Mouse (Mus musculus): ENCODE results near the gene Lmo1. TPM values are rescaled to one million over a fixed set of nuclear protein-coding genes. Genes with fewer than 3 reads are reported as not detected.
"Not testable (repeated sequence)": the region's sequence is repeated elsewhere in the genome, so short reads cannot be mapped to it uniquely, and the experiment has no call there.

The Lmo1 gene
- polyA plus RNA-seq, 1 experiment from 2014 or later: 5.2 TPM

DNA sequence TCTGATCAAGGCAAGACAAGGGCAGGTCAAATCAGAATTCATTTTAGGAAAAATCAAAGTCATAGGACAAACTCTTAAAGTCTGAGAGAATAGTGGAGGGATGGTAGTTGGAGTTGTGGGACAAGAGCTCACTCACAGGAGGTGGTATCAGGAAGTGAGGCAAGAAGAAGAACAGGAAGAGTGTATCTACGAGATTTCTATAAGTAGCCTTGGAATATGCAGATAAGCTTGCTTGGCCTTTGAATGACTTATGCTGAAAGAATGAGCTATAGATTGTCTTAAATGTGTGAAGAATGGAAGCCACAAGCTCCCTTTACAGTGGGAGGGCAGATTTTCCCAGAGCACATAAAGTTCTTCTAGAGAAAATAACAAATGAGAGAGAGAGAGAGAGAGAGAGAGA, 70.1 kb downstream of the Lmo1 start:
- 33% methylated on average over 1 of the region's 1 CpGs for WGBS
- ATAC-seq (ENCODE audit: insufficient read depth, low FRiP score): no peak

GRCm38 (mm10) chr7:109101167-109101566, 73.8 kb downstream of the Lmo1 start:
- 77% methylated on average over 3 of the region's 3 CpGs for WGBS
- H3K4me2 ChIP-seq (ENCODE audit: low read depth, low read length): no peak overlapping the region
- no peaks in the 10 kb centered on the region for H3K36me3 ChIP-seq (ENCODE audit: control insufficient read depth, insufficient read depth, low read length)
- no peak overlapping the region for H3K27ac ChIP-seq (ENCODE audit: low read length)
- H3K9ac ChIP-seq (ENCODE audit: low read length): no peak overlapping the region
- no peak overlapping the region for H3K4me3 ChIP-seq (replicated peaks; ENCODE audit: low read length)
- no peaks in the 10 kb centered on the region for H3K27me3 ChIP-seq (ENCODE audit: control insufficient read depth, insufficient read depth, low read length)
- no peaks in the 10 kb centered on the region for H3K9me3 ChIP-seq (replicated peaks; ENCODE audit: control insufficient read depth, low read length)
- H3K4me1 ChIP-seq (ENCODE audit: control insufficient read depth, insufficient read depth, low read length): no peaks in the 10 kb centered on the region
- no peak for ATAC-seq (ENCODE audit: insufficient read depth, low FRiP score)

More for the DNA sequence above, 70.1 kb downstream of the Lmo1 start:
- no peak overlapping the region for H3K27ac ChIP-seq (ENCODE audit: low read length)
- no peaks in the 10 kb centered on the region for H3K36me3 ChIP-seq (ENCODE audit: control insufficient read depth, insufficient read depth, low read length)
- no peaks in the 10 kb centered on the region for H3K9me3 ChIP-seq (replicated peaks; ENCODE audit: control insufficient read depth, low read length)
- no peak overlapping the region for H3K4me3 ChIP-seq (replicated peaks; ENCODE audit: low read length)
- no peak overlapping the region for H3K4me2 ChIP-seq (ENCODE audit: low read depth, low read length)
- H3K9ac ChIP-seq (ENCODE audit: low read length): no peak overlapping the region
- H3K27me3 ChIP-seq (ENCODE audit: control insufficient read depth, insufficient read depth, low read length): no peaks in the 10 kb centered on the region
- H3K4me1 ChIP-seq (ENCODE audit: control insufficient read depth, insufficient read depth, low read length): no peaks in the 10 kb centered on the region

DNA sequence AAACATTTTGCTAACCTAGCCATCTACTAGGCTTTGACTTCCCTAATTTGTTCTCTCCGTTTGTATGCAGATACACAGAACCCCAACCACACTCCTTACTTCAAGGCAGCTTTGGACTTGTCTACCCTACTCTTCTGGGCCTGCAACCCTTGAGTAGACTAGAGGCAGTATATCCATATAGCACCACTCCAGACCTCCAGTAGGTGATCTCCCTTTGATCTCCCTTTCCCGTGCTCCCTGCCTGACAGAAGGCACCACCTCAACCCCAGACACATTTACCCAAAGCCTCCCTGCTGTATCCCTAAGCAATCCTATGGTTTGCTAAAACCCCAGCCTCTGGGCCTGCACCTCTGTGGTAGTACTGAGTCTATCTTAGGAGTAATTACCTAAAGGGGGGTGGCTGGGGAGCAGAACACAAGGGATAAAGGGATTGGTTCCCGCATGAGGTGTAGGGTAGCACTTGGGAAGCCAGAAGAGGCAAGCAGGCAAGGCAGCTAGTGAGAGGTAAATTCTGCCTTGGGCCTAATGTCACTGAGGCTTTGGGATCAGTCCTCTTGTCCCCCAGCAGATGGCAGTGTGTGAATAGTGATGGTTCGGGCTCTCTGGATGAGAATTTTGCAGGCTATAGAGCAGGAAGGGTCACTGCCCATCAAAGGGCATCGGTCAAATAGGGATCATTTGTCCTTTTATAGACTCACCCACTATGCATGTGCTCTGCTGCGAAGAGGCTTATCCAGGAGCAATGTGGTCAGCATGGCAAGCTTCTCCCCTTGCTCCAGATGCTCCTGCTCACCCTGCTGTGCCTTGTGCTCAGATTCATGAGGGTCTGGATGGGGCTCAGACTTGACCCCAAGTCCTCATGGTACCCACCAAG, 76.6 kb downstream of the Lmo1 start:
- WGBS: 36% methylated on average over 6 of the region's 6 CpGs
- Histone ChIP-seq H3K27ac (ENCODE audit: low read length) (no peak overlapping the region), H3K36me3 (ENCODE audit: control insufficient read depth, insufficient read depth, low read length) (no peaks in the 10 kb centered on the region), H3K4me3 (replicated peaks; ENCODE audit: low read length) (no peak overlapping the region), H3K4me1 (ENCODE audit: control insufficient read depth, insufficient read depth, low read length) (no peaks in the 10 kb centered on the region), H3K27me3 (ENCODE audit: control insufficient read depth, insufficient read depth, low read length) (no peaks in the 10 kb centered on the region), H3K9ac (ENCODE audit: low read length) (no peak overlapping the region), H3K4me2 (ENCODE audit: low read depth, low read length) (no peak overlapping the region), H3K9me3 (replicated peaks; ENCODE audit: control insufficient read depth, low read length) (no peaks in the 10 kb centered on the region)
- ATAC-seq (ENCODE audit: insufficient read depth, low FRiP score): no peak

DNA sequence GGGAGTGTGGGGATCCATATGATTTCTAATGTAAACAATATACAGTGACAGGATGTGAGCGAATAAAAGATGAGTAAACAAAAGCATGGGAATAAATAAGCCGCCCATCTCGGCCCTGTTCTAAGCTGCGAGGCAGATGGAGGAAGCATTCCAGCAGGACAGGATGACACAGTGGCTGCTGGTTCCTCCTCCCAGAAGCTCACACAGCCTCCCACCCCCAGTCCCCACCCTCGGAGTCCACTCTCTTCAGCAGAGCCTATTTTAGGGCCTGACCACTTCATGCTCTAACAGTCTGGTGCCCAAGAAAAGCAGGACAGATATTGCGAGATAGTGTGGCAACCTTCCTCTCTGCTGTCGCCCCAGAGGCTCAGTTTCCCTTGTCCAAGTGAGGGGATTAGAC, 77.8 kb downstream of the Lmo1 start:
- WGBS: 46% methylated on average over 7 of the region's 7 CpGs
- no peak overlapping the region for H3K9ac ChIP-seq (ENCODE audit: low read length)
- H3K4me1 ChIP-seq (ENCODE audit: control insufficient read depth, insufficient read depth, low read length): no peaks in the 10 kb centered on the region
- H3K27ac ChIP-seq (ENCODE audit: low read length): no peak overlapping the region
- H3K4me3 ChIP-seq (replicated peaks; ENCODE audit: low read length): no peak overlapping the region
- ATAC-seq (ENCODE audit: insufficient read depth, low FRiP score): no peak
- no peaks in the 10 kb centered on the region for H3K9me3 ChIP-seq (replicated peaks; ENCODE audit: control insufficient read depth, low read length)
- H3K27me3 ChIP-seq (ENCODE audit: control insufficient read depth, insufficient read depth, low read length): no peaks in the 10 kb centered on the region
- no peak overlapping the region for H3K4me2 ChIP-seq (ENCODE audit: low read depth, low read length)
- no peaks in the 10 kb centered on the region for H3K36me3 ChIP-seq (ENCODE audit: control insufficient read depth, insufficient read depth, low read length)

GRCm38 (mm10) chr7:109096618-109097017, 78.4 kb downstream of the Lmo1 start:
- Histone ChIP-seq H3K36me3 (ENCODE audit: control insufficient read depth, insufficient read depth, low read length) (no peaks in the 10 kb centered on the region), H3K4me2 (ENCODE audit: low read depth, low read length) (no peak overlapping the region), H3K27me3 (ENCODE audit: control insufficient read depth, insufficient read depth, low read length) (no peaks in the 10 kb centered on the region), H3K27ac (ENCODE audit: low read length) (no peak overlapping the region), H3K9ac (ENCODE audit: low read length) (no peak overlapping the region), H3K4me3 (replicated peaks; ENCODE audit: low read length) (no peak overlapping the region), H3K4me1 (ENCODE audit: control insufficient read depth, insufficient read depth, low read length) (no peaks in the 10 kb centered on the region), H3K9me3 (replicated peaks; ENCODE audit: control insufficient read depth, low read length) (no peaks in the 10 kb centered on the region)
- ATAC-seq (ENCODE audit: insufficient read depth, low FRiP score): no peak
- 71% methylated on average over 4 of the region's 4 CpGs for WGBS

GRCm38 (mm10) chr7:109094294-109094693, 80.7 kb downstream of the Lmo1 start:
- H3K4me1 ChIP-seq (ENCODE audit: control insufficient read depth, insufficient read depth, low read length): no peaks in the 10 kb centered on the region
- no peaks in the 10 kb centered on the region for H3K36me3 ChIP-seq (ENCODE audit: control insufficient read depth, insufficient read depth, low read length)
- H3K27ac ChIP-seq (ENCODE audit: low read length): no peak overlapping the region
- no peaks in the 10 kb centered on the region for H3K9me3 ChIP-seq (replicated peaks; ENCODE audit: control insufficient read depth, low read length)
- no peak overlapping the region for H3K9ac ChIP-seq (ENCODE audit: low read length)
- H3K4me3 ChIP-seq (replicated peaks; ENCODE audit: low read length): no peak overlapping the region
- H3K27me3 ChIP-seq (ENCODE audit: control insufficient read depth, insufficient read depth, low read length): no peaks in the 10 kb centered on the region
- ATAC-seq (ENCODE audit: insufficient read depth, low FRiP score): no peak
- H3K4me2 ChIP-seq (ENCODE audit: low read depth, low read length): no peak overlapping the region
- no CpG with 5 or more reads among the region's 7 CpGs for WGBS

- H3K9me3 ChIP-seq (replicated peaks; ENCODE audit: control insufficient read depth, low read length); ATAC-seq (ENCODE audit: insufficient read depth, low FRiP score); H3K27ac ChIP-seq (ENCODE audit: low read length); H3K27me3 ChIP-seq (ENCODE audit: control insufficient read depth, insufficient read depth, low read length); H3K4me1 ChIP-seq (ENCODE audit: control insufficient read depth, insufficient read depth, low read length); H3K4me2 ChIP-seq (ENCODE audit: low read depth, low read length); H3K36me3 ChIP-seq (ENCODE audit: control insufficient read depth, insufficient read depth, low read length); H3K4me3 ChIP-seq (replicated peaks; ENCODE audit: low read length); H3K9ac ChIP-seq (ENCODE audit: low read length): not testable (repeated sequence)
- no CpG with 5 or more reads among the region's 2 CpGs for WGBS
These were observed 83.7 kb downstream of the Lmo1 start for GRCm38 (mm10) chr7:109091316-109091715.

Other genes starting within 250 kb of the Lmo1 start
- 0.89 and 2.3 TPM in 2 replicates for gene Nlrp10, start 245.0 kb downstream of the Lmo1 start, polyA plus RNA-seq (2015; fragmentation: Nextera tagmentation; extraction: Ambion mirVana)
- 60.7 and 63.5 TPM in 2 replicates for gene Eif3f, start 240.8 kb downstream of the Lmo1 start, polyA plus RNA-seq (2015; fragmentation: Nextera tagmentation; extraction: Ambion mirVana)
- 2.1 and 2.6 TPM in 2 replicates for gene Tub, start 224.9 kb downstream of the Lmo1 start, polyA plus RNA-seq (2015; fragmentation: Nextera tagmentation; extraction: Ambion mirVana)
- 2.4 and 2.9 TPM in 2 replicates for gene Ric3, start 91.9 kb downstream of the Lmo1 start, polyA plus RNA-seq (2015; fragmentation: Nextera tagmentation; extraction: Ambion mirVana)

Data from stomach, embryonic 16.5 days (tissue).